Mouse (Mus musculus) embryonic facial prominence, embryonic 14.5 days (tissue): ENCODE results near the gene Mvp. TPM values are rescaled to one million over a fixed set of nuclear protein-coding genes. Genes with fewer than 3 reads are reported as not detected.

Experiments
- ATAC-seq: fragments of 200-750 bp; cut with Nextera tagmentation; 2 replicates; pipeline ENCODE4 v1.8.0; 2017; ENCODE audit warnings: low read depth, moderate number of reproducible peaks, moderate TSS enrichment
- DNase-seq: peaks from one replicate; pipeline ENCODE4 v3.0.0-alpha.2; 2015; ENCODE audit warnings: low spot score
- H3K27ac ChIP-seq: fragments of 300-500 bp; sonication (generic); replicated peaks from 2 replicates; pipeline ENCODE4 v1.5.1; 2014; ENCODE audit warnings: low read depth, mild to moderate bottlenecking, low read length, moderate library complexity
- H3K27me3 ChIP-seq: fragments of 300-500 bp; sonication (generic); replicated peaks from 2 replicates; pipeline ENCODE4 v1.6.1; 2014; ENCODE audit warnings: low read length; ENCODE audit not compliant: control insufficient read depth, insufficient read depth
- H3K36me3 ChIP-seq: fragments of 300-500 bp; sonication (generic); 2 replicates; pipeline ENCODE4 v1.6.1; 2014; ENCODE audit warnings: low read length, mixed read lengths; ENCODE audit not compliant: control insufficient read depth, insufficient read depth
- H3K4me1 ChIP-seq: fragments of 300-500 bp; sonication (generic); 2 replicates; pipeline ENCODE4 v1.6.1; 2014; ENCODE audit warnings: antibody characterized with exemption, low read length; ENCODE audit not compliant: control insufficient read depth, insufficient read depth
- H3K4me2 ChIP-seq: fragments of 300-500 bp; sonication (generic); 2 replicates; pipeline ENCODE4 v1.6.1; 2014; ENCODE audit warnings: low read depth, mild to moderate bottlenecking, low read length, moderate library complexity, mixed read lengths
- H3K4me3 ChIP-seq: fragments of 300-500 bp; sonication (generic); 2 replicates; pipeline ENCODE4 v1.5.1; 2014; ENCODE audit warnings: low read depth, mild to moderate bottlenecking, low read length
- H3K9ac ChIP-seq: fragments of 300-500 bp; sonication (generic); 2 replicates; pipeline ENCODE4 v1.6.1; 2014; ENCODE audit warnings: low read depth, mild to moderate bottlenecking, low read length, moderate library complexity, mixed read lengths
- H3K9me3 ChIP-seq: fragments of 300-500 bp; sonication (generic); 2 replicates; pipeline ENCODE4 v1.6.1; 2016; ENCODE audit warnings: low read length; ENCODE audit not compliant: control insufficient read depth
- WGBS: fragments of 180-500 bp; shearing (Covaris S2); extraction: QIAGEN DNeasy Blood & Tissue Kit; methylation state at CpG from one replicate; pipeline ENCODE4 v1.1.7; 2014; 5-methylcytosine and 5-hydroxymethylcytosine counted together
- polyA plus RNA-seq: library from polyadenylated mRNA; unstranded; fragments of >200 nt; fragmentation: Nextera tagmentation; extraction: Ambion mirVana; gene quantifications from 2 replicates; pipeline ENCODE4 v1.2.1, GENCODE M21; 2014

Mvp gene
- polyA plus RNA-seq, 1 experiment from 2014 or later, result 9.9 TPM

- Histone ChIP-seq H3K9ac (peak within 1 kb of the TSS; percentile 89), H3K27ac (peak within 1 kb of the TSS; percentile 90), H3K4me3 (peak within 1 kb of the TSS; percentile 78), H3K4me2 (peak within 1 kb of the TSS; percentile 88), H3K9me3 (no peaks in the 10 kb centered on the region), H3K36me3 (peaks cover 28% of the 10 kb centered on the region), H3K27me3 (no peaks in the 10 kb centered on the region), H3K4me1 (peaks cover 8% of the 10 kb centered on the region)
- WGBS, result 0% methylated on average over 1 of the region's 1 CpGs
- no peak for DNase-seq
- ATAC-seq, result no peak
These were observed 38.7 kb downstream of the Mvp start, which contains the start of gene Cdipt for GRCm38 (mm10) chr7:126975893-126975949. Gene Cdipt, plus strand, starts transcription at chr7:126975914.

DNA sequence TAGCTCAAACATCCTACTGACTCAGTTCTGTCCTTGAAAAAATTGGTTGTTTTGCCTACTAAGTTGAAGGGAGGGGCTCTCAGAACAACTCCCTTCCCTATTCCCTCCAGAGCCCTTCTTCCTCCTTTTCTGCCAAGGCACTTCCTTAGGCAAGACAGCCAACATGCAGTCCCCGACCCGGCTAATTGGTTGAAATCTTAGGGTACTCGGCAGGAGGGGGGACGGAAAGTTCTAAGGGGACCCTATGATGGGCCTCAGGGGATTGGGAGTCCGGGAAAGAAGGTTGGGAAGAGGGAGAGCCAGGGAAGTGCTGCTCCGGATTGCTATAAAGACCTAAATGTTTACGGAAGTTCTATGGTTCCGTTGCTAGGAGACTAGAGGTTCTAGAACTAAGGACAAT lies 38.9 kb downstream of the Mvp start:
- H3K27ac ChIP-seq, result no peak overlapping the region
- 11% methylated on average over 8 of the region's 8 CpGs for WGBS
- ATAC-seq, result no peak; the same call in 1 of the 2 replicates

DNA sequence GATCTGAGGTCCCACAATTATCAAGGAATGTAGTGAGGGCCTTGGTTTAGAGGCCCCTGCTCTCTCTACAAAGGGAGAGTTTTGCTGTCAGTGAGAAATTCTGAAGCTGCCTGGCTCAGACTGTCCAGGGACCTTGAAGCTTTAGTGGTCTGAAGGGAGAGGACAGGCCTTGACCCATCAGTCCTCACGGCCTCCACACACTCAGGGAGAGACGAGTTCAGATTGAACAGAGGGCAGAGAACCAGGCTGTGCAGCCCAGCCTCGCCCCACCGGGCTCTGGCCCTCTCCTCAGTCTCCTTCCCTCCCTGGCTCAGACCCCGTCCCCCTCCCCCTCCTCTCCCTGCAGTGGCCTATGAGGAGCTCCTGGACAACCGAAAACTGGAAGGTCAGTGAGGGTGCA lies 47.1 kb downstream of the Mvp start:
- no peak for ATAC-seq

More for the DNA sequence above, 38.9 kb downstream of the Mvp start:
- Histone ChIP-seq H3K4me1 (peaks cover 8% of the 10 kb centered on the region), H3K4me3 (peak overlapping the region; percentile 78), H3K4me2 (peak overlapping the region; percentile 88), H3K36me3 (peaks cover 28% of the 10 kb centered on the region), H3K27me3 (no peaks in the 10 kb centered on the region), H3K9me3 (no peaks in the 10 kb centered on the region), H3K9ac (peak overlapping the region; percentile 89; the same call in 1 of the 2 replicates)
- no peak for DNase-seq

DNA sequence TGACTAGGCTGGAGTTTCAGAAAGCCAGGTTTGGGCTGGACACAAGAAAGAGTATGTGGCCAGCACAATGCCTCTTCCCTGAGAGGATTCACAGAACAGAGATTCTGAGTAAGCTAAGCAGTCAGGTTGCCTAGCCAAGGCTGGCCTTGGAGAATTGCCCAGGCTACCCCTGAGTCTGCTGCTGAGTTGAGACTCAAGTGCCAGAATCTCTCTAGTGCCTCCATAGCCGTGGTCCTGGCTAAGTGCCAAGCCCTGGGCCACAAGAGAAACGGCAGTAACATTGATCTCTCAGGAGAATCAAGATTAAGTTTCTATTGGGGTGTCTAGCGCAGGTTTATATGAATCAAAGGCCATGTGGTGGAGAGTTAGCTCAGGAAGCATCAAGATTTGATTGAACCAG lies 48.9 kb downstream of the Mvp start:
- 58% methylated on average over 3 of the region's 3 CpGs for WGBS
- DNase-seq, result no peak
- Histone ChIP-seq H3K4me2 (no peak overlapping the region), H3K9me3 (no peaks in the 10 kb centered on the region), H3K36me3 (no peaks in the 10 kb centered on the region), H3K27me3 (peaks cover 13% of the 10 kb centered on the region; the same call in 1 of the 2 replicates), H3K27ac (no peak overlapping the region), H3K4me1 (no peaks in the 10 kb centered on the region), H3K4me3 (no peak overlapping the region), H3K9ac (no peak overlapping the region)
- no peak for ATAC-seq

More for the DNA sequence above, 47.1 kb downstream of the Mvp start:
- 62% methylated on average over 6 of the region's 6 CpGs for WGBS
- Histone ChIP-seq H3K9ac (no peak overlapping the region), H3K4me2 (no peak overlapping the region), H3K4me1 (no peaks in the 10 kb centered on the region), H3K27me3 (peaks cover 13% of the 10 kb centered on the region; the same call in 1 of the 2 replicates), H3K9me3 (no peaks in the 10 kb centered on the region), H3K4me3 (no peak overlapping the region), H3K36me3 (no peaks in the 10 kb centered on the region), H3K27ac (no peak overlapping the region)
- DNase-seq, result no peak

GRCm38 (mm10) chr7:126963548-126964286 lies 50.7 kb downstream of the Mvp start:
- 27% methylated on average over 19 of the region's 19 CpGs for WGBS
- no peak overlapping the region for H3K9ac ChIP-seq
- no peaks in the 10 kb centered on the region for H3K9me3 ChIP-seq
- peaks cover 13% of the 10 kb centered on the region; the same call in 1 of the 2 replicates for H3K27me3 ChIP-seq
- DNase-seq (peak; percentile 34), ATAC-seq (peak; percentile 60; the same call in 1 of the 2 replicates)
- H3K4me1 ChIP-seq, result no peaks in the 10 kb centered on the region
- H3K27ac ChIP-seq, result no peak overlapping the region
- H3K36me3 ChIP-seq, result no peaks in the 10 kb centered on the region
- H3K4me2 ChIP-seq, result peak overlapping the region; percentile 11; the same call in 1 of the 2 replicates
- H3K4me3 ChIP-seq, result no peak overlapping the region

DNA sequence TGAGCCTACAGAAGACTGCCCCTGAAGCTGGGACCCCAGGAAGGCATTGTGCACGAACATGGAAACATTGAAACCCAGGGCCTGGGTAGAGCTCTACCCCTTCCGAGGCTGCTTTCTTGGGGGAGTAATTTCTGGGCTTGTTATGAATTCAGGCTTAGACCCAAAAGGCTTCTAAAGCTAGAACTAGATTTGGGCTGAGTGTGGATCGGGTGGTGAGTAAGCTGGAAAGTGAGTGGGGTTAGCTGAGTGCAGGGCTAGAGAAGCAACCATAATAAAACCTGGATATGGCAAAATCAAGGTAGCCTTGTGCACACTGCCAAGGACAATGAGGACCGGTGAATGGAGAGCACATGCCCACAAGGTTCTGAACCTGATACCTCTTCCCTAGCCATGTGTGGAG lies 52.5 kb downstream of the Mvp start:
- Histone ChIP-seq H3K4me1 (no peaks in the 10 kb centered on the region), H3K4me2 (no peak overlapping the region), H3K27ac (no peak overlapping the region), H3K36me3 (no peaks in the 10 kb centered on the region), H3K9ac (no peak overlapping the region), H3K4me3 (no peak overlapping the region), H3K27me3 (peaks cover 13% of the 10 kb centered on the region; the same call in 1 of the 2 replicates), H3K9me3 (no peaks in the 10 kb centered on the region)
- no peak for DNase-seq
- no peak for ATAC-seq
- WGBS, result 91% methylated on average over 4 of the region's 4 CpGs

DNA sequence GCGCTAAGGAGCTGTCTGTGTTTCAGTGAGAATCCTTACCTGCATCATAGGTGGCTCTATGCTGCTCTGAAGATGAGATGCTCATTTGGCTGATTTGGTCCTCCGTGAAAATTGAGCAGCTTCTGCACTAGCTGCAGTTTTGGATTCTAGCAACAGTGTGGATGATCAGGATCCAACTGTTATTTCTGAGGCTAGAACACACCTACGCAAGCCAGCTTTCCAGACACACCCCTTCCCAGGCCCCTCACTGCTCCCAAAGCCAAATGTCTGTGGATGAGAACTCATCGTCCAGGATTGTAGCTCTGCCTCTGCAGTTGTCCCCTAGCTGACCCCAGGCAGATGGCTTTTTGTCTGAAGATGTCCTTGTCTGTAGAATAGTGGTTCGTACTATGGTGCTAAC lies 53.3 kb downstream of the Mvp start:
- Histone ChIP-seq H3K9ac (no peak overlapping the region), H3K27me3 (peaks cover 13% of the 10 kb centered on the region; the same call in 1 of the 2 replicates), H3K4me1 (no peaks in the 10 kb centered on the region), H3K27ac (no peak overlapping the region), H3K4me3 (no peak overlapping the region), H3K9me3 (no peaks in the 10 kb centered on the region), H3K4me2 (no peak overlapping the region), H3K36me3 (no peaks in the 10 kb centered on the region)
- DNase-seq (no peak), ATAC-seq (no peak)
- WGBS, result 86% methylated on average over 5 of the region's 5 CpGs

- Histone ChIP-seq H3K27me3 (peaks cover 13% of the 10 kb centered on the region; the same call in 1 of the 2 replicates), H3K27ac (no peak overlapping the region), H3K36me3 (no peaks in the 10 kb centered on the region), H3K4me1 (no peaks in the 10 kb centered on the region), H3K9me3 (no peaks in the 10 kb centered on the region), H3K4me2 (no peak overlapping the region), H3K4me3 (no peak overlapping the region), H3K9ac (no peak overlapping the region)
- ATAC-seq (no peak), DNase-seq (no peak)
- 69% methylated on average over 8 of the region's 9 CpGs for WGBS
These were observed 54.6 kb downstream of the Mvp start for GRCm38 (mm10) chr7:126959780-126960179.

DNA sequence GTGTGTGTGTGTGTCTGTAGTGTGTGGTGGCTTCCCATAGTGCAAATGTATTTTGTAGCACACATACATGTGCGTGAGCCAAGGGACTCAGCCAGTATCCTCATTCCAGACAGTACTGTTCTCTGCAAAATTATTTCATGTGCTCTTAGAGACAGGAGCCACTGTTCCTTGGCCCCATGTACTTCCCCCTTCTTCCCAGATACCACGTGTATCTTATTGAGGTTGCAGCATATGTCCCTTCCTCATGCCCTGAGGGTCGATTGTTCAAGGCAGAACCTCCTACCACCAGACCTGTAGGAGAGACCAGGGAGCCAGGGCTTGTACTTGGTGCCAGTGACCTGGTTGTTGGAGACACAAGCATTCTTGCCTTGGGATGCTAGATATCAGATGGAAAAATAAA lies 59.3 kb downstream of the Mvp start:
- H3K9me3 ChIP-seq, result no peaks in the 10 kb centered on the region
- H3K9ac ChIP-seq, result no peak overlapping the region
- H3K4me3 ChIP-seq, result no peak overlapping the region
- no peak overlapping the region for H3K27ac ChIP-seq
- H3K4me1 ChIP-seq, result 0 out of 2 replicates have a peak, but pooled peaks cover 5% of the 10 kb centered on the region
- WGBS, result 44% methylated on average over 3 of the region's 3 CpGs
- ATAC-seq (no peak), DNase-seq (no peak)
- peaks cover 26% of the 10 kb centered on the region for H3K27me3 ChIP-seq
- H3K4me2 ChIP-seq, result no peak overlapping the region
- H3K36me3 ChIP-seq, result no peaks in the 10 kb centered on the region
